Mouse (Mus musculus) forebrain, embryonic 10.5 days (tissue): ENCODE results near the gene Gbgt1. TPM values are rescaled to one million over a fixed set of nuclear protein-coding genes. Genes with fewer than 3 reads are reported as not detected.
"Not testable (repeated sequence)": the region's sequence is repeated elsewhere in the genome, so short reads cannot be mapped to it uniquely, and the experiment has no call there.

ENCODE experiments used
- DNase-seq: peaks from one replicate; pipeline ENCODE4 v3.0.0-alpha.2; 2017; ENCODE audit warnings: low spot score; ENCODE audit errors: extremely low spot score
- H3K27ac ChIP-seq: fragments of 300-500 bp; sonication (generic); 2 replicates; pipeline ENCODE4 v1.5.1; 2016; ENCODE audit warnings: mild to moderate bottlenecking
- H3K27me3 ChIP-seq: fragments of 300-500 bp; sonication (generic); 2 replicates; pipeline ENCODE4 v1.6.1; 2016; ENCODE audit warnings: mild to moderate bottlenecking; ENCODE audit not compliant: poor library complexity, severe bottlenecking
- H3K36me3 ChIP-seq: fragments of 300-500 bp; sonication (generic); replicated peaks from 2 replicates; pipeline ENCODE4 v1.6.1; 2016; ENCODE audit warnings: mild to moderate bottlenecking, moderate library complexity
- H3K4me1 ChIP-seq: fragments of 300-500 bp; sonication (generic); 2 replicates; pipeline ENCODE4 v1.6.1; 2016
- H3K4me3 ChIP-seq: fragments of 300-500 bp; sonication (generic); 2 replicates; pipeline ENCODE4 v1.5.1; 2016; ENCODE audit warnings: mild to moderate bottlenecking, moderate library complexity
- H3K9me3 ChIP-seq: fragments of 300-500 bp; sonication (generic); 2 replicates; pipeline ENCODE4 v1.6.1; 2016; ENCODE audit warnings: mild to moderate bottlenecking, moderate library complexity
- WGBS: fragments of 180-500 bp; shearing (Covaris S2); methylation state at CpG from one replicate; pipeline ENCODE4 v1.1.7; 2016; 5-methylcytosine and 5-hydroxymethylcytosine counted together
- polyA plus RNA-seq: library from polyadenylated mRNA; unstranded; fragments of >200 nt; fragmentation: Nextera tagmentation; extraction: Ambion mirVana; gene quantifications from 2 replicates; pipeline ENCODE4 v1.2.1, GENCODE M21; 2016

The Gbgt1 gene
- polyA plus RNA-seq, 1 experiment from 2014 or later = not detected

- Histone ChIP-seq H3K4me3 (no peak overlapping the region), H3K4me1 (no peaks in the 10 kb centered on the region), H3K27ac (no peak overlapping the region), H3K9me3 (no peaks in the 10 kb centered on the region), H3K36me3 (no peaks in the 10 kb centered on the region), H3K27me3 (peaks cover 7% of the 10 kb centered on the region)
- WGBS = 84% methylated on average over 6 of the region's 6 CpGs
- DNase-seq = no peak
Observed at GRCm38 (mm10) chr2:28506291-28506690, 9.6 kb downstream of the Gbgt1 start.

GRCm38 (mm10) chr2:28511600-28511999 lies 14.9 kb downstream of the Gbgt1 start:
- H3K27ac ChIP-seq, DNase-seq, H3K36me3 ChIP-seq, H3K9me3 ChIP-seq, H3K4me3 ChIP-seq: not testable (repeated sequence)
- 49% methylated on average over 5 of the region's 5 CpGs for WGBS
- H3K4me1 ChIP-seq = peaks cover 33% of the 10 kb centered on the region
- H3K27me3 ChIP-seq = peaks cover 23% of the 10 kb centered on the region

DNA sequence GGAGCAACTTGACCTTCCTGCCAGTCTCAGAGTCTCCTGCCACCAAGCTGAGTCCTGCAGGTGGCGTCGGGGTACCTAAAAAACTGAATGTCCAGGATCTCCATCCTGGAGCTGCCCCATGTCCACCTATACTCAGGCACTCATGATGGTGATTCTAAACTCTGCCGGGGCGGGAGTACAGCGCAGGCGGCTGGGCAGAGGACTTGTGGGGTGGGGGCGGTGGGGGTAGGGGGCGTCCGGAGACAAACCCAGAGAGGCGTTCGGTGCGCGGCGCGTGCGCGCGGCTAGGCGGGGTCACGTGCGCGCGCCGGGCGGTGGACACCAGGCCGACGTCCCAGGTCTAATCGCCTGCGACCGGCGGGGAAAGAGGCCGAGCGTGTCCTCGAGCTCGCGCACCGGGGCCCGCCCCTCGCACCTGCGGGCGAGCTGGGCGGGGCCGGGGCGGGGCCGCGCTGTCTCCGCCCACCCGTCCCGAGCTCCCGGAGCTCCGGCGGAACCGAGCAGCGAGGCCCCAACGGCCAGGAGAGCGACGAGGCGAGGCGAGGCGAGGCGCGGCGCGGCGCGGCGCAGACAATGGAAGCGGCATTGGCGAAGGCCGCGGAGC lies 16.2 kb downstream of the Gbgt1 start, which contains the start of gene Ralgds:
Ralgds (plus strand) TSS at position 328 of the 604 bp plus-strand sequence.
- H3K4me1 ChIP-seq = peaks cover 44% of the 10 kb centered on the region
- WGBS = under 1% methylated on average over 64 of the region's 71 CpGs
- peak within 1 kb of the TSS; percentile 79 for H3K4me3 ChIP-seq
- H3K36me3 ChIP-seq = 0 out of 2 replicates have a peak, but pooled peaks cover 9% of the 10 kb centered on the region
- no peaks in the 10 kb centered on the region for H3K9me3 ChIP-seq
- DNase-seq = peak; percentile 79
- peak within 1 kb of the TSS; percentile 89 for H3K27ac ChIP-seq
- H3K27me3 ChIP-seq = peaks cover 23% of the 10 kb centered on the region

DNA sequence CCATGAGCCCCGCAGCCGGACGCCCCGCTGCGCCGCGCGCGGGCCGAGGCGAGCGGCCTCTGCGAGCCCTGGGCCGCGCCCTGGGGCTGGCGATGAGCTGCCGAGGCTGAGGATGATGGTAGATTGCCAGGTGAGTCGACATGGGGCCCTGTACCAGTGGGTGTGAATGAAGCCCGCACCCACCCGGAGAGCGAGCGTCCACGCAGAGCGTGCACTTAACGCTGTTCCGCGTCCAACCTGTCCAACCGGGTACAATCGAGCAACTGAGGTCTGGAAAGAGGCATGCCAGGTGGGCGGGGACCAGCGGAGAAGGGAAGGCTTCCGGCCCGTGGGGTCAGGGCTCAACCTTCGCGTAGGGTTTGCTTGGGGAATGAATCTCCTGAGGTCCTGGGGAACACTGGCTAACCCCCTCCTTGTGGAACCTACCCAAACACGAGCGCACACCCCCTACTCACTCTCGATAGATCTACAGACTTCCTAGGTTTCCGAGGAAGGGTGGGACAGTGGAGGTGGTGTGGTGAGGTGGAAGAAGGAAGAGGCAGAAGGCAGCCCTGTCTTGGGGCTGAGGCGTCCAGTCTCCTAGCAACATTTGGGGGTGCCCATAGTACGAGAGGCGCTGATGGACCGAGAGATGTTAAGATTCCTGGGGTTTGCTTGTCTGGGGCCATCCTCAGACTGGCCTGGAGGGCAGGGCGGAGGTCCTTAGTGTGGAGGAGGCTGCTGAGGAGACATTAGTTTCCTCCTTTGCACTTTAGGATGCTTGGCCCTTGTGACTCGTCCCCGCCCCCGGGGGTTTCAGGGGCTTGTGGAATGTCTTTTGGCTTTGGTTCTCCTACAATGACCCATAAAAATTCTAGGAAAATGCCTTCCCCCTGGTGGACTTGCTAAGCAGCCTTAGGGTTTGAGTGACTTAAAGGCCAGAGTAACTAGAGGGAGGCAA lies 17.0 kb downstream of the Gbgt1 start:
- Histone ChIP-seq H3K36me3 (0 out of 2 replicates have a peak, but pooled peaks cover 9% of the 10 kb centered on the region), H3K27me3 (peaks cover 23% of the 10 kb centered on the region), H3K4me1 (peaks cover 52% of the 10 kb centered on the region), H3K9me3 (no peaks in the 10 kb centered on the region), H3K27ac (peak overlapping the region; percentile 89), H3K4me3 (peak overlapping the region; percentile 79)
- 6% methylated on average over 47 of the region's 47 CpGs for WGBS
- DNase-seq = no peak

GRCm38 (mm10) chr2:28514489-28514888 lies 17.8 kb downstream of the Gbgt1 start:
- H3K4me3 ChIP-seq = peak overlapping the region; percentile 79
- peaks cover 57% of the 10 kb centered on the region for H3K4me1 ChIP-seq
- DNase-seq = peak; percentile 87
- H3K27me3 ChIP-seq = peaks cover 23% of the 10 kb centered on the region
- peak overlapping the region; percentile 89 for H3K27ac ChIP-seq
- H3K9me3 ChIP-seq = no peaks in the 10 kb centered on the region
- 0 out of 2 replicates have a peak, but pooled peaks cover 9% of the 10 kb centered on the region for H3K36me3 ChIP-seq
- WGBS = 19% methylated on average over 5 of the region's 5 CpGs

DNA sequence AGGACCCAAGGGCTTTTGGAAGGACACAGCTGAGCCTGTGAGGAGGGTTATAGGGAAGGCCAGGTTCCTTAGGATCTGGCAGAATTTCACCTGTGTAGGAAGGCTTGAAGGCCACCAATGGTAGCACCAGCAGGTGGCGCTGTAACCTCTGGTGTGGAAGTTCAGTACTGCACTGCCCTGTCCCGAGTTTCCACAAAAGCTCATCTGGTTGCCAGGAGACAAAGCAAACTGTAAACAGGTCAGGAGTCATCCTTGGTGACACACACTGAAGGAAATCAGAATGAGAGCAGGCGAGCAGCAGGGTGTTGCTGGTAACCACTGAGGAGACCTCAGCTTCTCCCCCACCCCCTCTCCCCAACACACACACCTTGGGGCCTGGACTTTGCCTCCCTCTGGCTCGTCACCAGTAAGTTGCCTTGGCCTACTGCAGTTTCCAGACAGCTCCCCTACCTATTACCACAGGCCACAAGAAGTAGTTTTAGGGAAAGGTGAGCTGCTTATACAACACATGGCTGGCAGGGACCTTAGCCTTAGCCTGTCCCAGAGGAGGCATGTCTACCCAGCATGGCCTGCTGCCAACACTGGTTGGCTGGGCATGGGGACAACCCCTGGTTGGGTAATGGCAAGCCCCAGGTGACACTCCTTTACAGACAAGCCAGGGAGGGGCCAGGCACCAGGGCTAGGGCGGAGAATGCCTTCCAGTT lies 20.7 kb downstream of the Gbgt1 start:
- H3K27ac ChIP-seq = 0 out of 2 replicates have a peak overlapping the region, but pooled peaks have one; percentile 6

GRCm38 (mm10) chr2:28518231-28518630 lies 21.5 kb downstream of the Gbgt1 start:
- Histone ChIP-seq H3K27me3 (no peaks in the 10 kb centered on the region), H3K27ac (no peak overlapping the region), H3K9me3 (no peaks in the 10 kb centered on the region), H3K4me3 (no peak overlapping the region), H3K36me3 (peaks cover 16% of the 10 kb centered on the region), H3K4me1 (peaks cover 67% of the 10 kb centered on the region)
- 42% methylated on average over 2 of the region's 2 CpGs for WGBS
- no peak for DNase-seq

More for the DNA sequence above, 20.7 kb downstream of the Gbgt1 start:
- Histone ChIP-seq H3K4me1 (peaks cover 73% of the 10 kb centered on the region), H3K9me3 (no peaks in the 10 kb centered on the region), H3K27me3 (peaks cover 6% of the 10 kb centered on the region), H3K4me3 (no peak overlapping the region), H3K36me3 (peaks cover 15% of the 10 kb centered on the region)
- WGBS = 45% methylated on average over 5 of the region's 5 CpGs
- peak; percentile 68 for DNase-seq

DNA sequence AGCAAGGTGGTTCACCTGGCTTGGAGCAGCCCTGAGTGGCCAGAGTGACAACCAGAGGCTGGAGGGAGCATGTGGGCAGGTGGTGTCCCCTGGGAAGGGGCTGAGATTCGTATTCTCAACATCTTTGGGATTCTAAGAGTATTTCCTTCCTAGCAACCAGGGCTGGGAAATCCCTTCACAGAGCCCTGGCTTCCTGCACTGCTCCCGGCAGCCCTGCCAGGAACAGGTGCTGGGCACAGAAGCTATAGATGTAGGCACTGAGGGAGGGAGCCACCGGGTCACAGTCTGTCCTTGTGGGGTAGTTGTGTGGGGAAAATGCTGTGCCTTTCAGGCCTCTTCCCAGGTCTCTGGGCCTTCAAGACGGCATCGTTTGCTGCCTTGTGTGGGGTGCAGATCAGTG lies 23.9 kb downstream of the Gbgt1 start:
- no peak for DNase-seq
- H3K27ac ChIP-seq = 0 out of 2 replicates have a peak overlapping the region, but pooled peaks have one; percentile 4
- H3K36me3 ChIP-seq = peaks cover 16% of the 10 kb centered on the region
- peaks cover 69% of the 10 kb centered on the region for H3K4me1 ChIP-seq
- H3K9me3 ChIP-seq = no peaks in the 10 kb centered on the region
- no peak overlapping the region for H3K4me3 ChIP-seq
- H3K27me3 ChIP-seq = no peaks in the 10 kb centered on the region
- WGBS = 69% methylated on average over 5 of the region's 5 CpGs

GRCm38 (mm10) chr2:28521571-28522151 lies 25.0 kb downstream of the Gbgt1 start:
- 89% methylated on average over 6 of the region's 6 CpGs for WGBS
- H3K4me1 ChIP-seq = peaks cover 75% of the 10 kb centered on the region

DNA sequence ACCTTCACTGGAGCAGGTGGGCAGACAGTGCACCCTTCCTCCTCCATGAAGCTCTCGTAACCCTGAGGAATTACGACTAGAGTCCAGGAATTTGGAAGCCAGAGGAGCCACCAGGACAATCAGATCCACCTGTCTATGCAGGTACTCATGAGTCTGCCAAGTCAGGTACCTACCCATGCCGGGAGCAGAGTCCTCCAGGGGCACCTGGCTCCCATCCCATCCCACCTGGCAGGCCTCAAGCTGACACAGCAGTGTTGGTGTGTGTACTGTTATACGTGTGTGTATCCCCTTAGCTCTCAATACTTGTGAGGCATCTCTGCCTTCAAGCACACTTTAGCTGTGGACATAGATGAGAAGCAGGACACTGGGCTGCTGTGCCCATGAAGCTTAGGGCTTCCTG lies 25.5 kb downstream of the Gbgt1 start:
- no peaks in the 10 kb centered on the region for H3K27me3 ChIP-seq
- H3K4me1 ChIP-seq = peaks cover 76% of the 10 kb centered on the region
- DNase-seq = no peak
- no peak overlapping the region for H3K27ac ChIP-seq
- H3K4me3 ChIP-seq = no peak overlapping the region
- 91% methylated on average over 4 of the region's 4 CpGs for WGBS
- H3K9me3 ChIP-seq = no peaks in the 10 kb centered on the region
- peaks cover 9% of the 10 kb centered on the region for H3K36me3 ChIP-seq

More at GRCm38 (mm10) chr2:28521571-28522151, 25.0 kb downstream of the Gbgt1 start:
- Histone ChIP-seq H3K9me3 (no peaks in the 10 kb centered on the region), H3K4me3 (no peak overlapping the region), H3K27ac (no peak overlapping the region), H3K36me3 (peaks cover 13% of the 10 kb centered on the region), H3K27me3 (no peaks in the 10 kb centered on the region)
- no peak for DNase-seq

- DNase-seq = no peak
- peak overlapping the region; percentile 63 for H3K27ac ChIP-seq
- no peaks in the 10 kb centered on the region for H3K9me3 ChIP-seq
- H3K27me3 ChIP-seq = no peaks in the 10 kb centered on the region
- peaks cover 6% of the 10 kb centered on the region for H3K36me3 ChIP-seq
- peaks cover 74% of the 10 kb centered on the region for H3K4me1 ChIP-seq
- no peak overlapping the region for H3K4me3 ChIP-seq
- WGBS = 16% methylated on average over 5 of the region's 5 CpGs
Observed at GRCm38 (mm10) chr2:28523643-28524117, 27.0 kb downstream of the Gbgt1 start.

DNA sequence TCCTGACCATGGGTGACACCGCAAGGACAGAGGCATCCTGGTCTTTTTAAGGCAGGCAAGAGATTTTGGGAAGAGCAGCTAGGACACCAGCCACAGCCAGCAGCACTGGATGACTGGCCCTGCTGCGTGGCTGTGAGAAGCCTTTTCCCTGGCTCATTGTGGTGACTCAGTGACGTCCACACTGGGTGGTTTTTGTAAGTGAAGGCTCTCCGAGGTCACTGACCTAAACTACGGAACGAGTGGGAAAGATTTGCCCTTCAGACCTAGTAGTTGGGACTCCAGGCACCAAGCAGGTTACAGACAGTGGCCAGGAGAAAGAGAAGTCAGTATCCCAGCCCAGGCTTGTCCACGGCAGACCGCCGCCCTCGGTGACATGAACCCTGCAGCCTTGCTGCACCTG lies 27.7 kb downstream of the Gbgt1 start:
- H3K9me3 ChIP-seq = no peaks in the 10 kb centered on the region
- no peaks in the 10 kb centered on the region for H3K27me3 ChIP-seq
- peaks cover 74% of the 10 kb centered on the region for H3K4me1 ChIP-seq
- no peak for DNase-seq
- 82% methylated on average over 10 of the region's 10 CpGs for WGBS
- no peak overlapping the region for H3K4me3 ChIP-seq
- H3K36me3 ChIP-seq = peaks cover 6% of the 10 kb centered on the region
- peak overlapping the region; percentile 83 for H3K27ac ChIP-seq
